Mouse (Mus musculus): ENCODE measurements around the gene Fam234b. TPM values are rescaled to one million over a fixed set of nuclear protein-coding genes. Genes with fewer than 3 reads are reported as not detected.
A peak's percentile ranks its signal among the peaks of the same experiment; 100 is the strongest.

Gene Fam234b
- total RNA-seq, 2 experiments from 2014 or later, result 1.7 to 2.3 TPM

DNA sequence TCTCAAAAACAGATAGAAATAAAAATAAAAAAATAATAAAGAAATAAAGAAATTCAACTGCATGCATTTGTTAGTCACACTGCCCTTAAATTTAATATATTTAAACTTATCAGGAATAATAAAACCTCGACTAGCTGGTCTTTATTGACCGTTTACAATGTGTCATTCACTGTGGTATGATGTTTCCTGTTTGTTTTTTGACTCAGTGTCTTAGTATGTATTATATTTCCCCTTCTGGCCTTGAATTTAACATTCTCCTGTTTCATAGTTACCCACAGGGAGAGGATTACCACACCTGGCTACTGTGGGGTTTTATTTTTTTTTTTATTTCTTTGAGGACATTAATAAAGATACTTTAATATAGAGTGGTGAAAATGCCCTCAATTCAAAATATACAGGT lies 64.8 kb downstream of the Fam234b start:
- ATAC-seq (replicated peaks; ENCODE audit: poor library complexity, severe bottlenecking), result no peak

- no peak for ATAC-seq (replicated peaks; ENCODE audit: poor library complexity, severe bottlenecking)
These were observed 66.4 kb downstream of the Fam234b start for GRCm38 (mm10) chr6:135264136-135264535.

DNA sequence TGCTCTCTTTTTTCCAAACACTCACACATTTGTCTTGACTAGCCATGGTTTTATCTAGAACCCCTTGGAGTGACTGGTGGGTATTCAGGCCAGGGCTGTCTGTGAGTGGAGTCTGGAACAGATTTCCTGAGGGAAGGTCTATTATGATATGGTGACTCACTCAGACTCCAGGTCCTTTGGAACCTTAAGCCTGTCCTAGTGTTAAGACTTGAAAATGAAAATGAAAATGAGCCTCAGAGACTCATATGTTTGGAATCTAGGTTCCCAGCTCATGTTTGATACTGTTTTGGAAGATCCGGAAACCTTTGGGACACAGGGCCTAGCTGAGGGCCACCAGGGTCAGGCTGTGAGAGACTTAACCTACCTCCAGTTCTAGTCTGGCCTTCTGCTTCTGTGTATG lies 68.3 kb downstream of the Fam234b start:
- no peak for ATAC-seq (replicated peaks; ENCODE audit: poor library complexity, severe bottlenecking)

- peak; percentile 42 for ATAC-seq (replicated peaks; ENCODE audit: poor library complexity, severe bottlenecking)
These were observed 69.4 kb downstream of the Fam234b start for GRCm38 (mm10) chr6:135267221-135267620.

- no peak for ATAC-seq (replicated peaks; ENCODE audit: poor library complexity, severe bottlenecking)
These were observed 70.6 kb downstream of the Fam234b start for GRCm38 (mm10) chr6:135268392-135268791.

- no peak for ATAC-seq (replicated peaks; ENCODE audit: poor library complexity, severe bottlenecking)
These were observed 71.8 kb downstream of the Fam234b start for GRCm38 (mm10) chr6:135269626-135270025.

DNA sequence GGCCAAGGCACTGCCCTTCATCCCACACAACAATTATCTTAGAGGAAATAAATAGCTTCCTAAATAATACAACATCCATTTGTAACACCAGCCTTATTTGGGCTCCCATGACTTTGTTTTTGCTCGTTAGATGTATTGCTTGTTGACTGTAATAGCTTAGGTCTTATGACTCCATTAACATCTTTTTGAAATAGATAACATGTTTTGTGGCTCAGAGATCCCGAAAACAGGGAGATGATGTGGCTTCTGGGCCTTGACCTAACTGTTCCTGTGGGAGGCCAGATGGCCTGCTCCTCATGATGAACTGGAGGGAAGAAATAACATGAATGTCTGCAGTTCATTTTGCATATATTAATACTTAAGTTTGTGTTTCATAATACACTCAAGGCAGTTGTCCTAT lies 74.0 kb downstream of the Fam234b start:
- ATAC-seq (replicated peaks; ENCODE audit: poor library complexity, severe bottlenecking), result no peak

GRCm38 (mm10) chr6:135273066-135273465 lies 75.3 kb downstream of the Fam234b start:
- no peak for ATAC-seq (replicated peaks; ENCODE audit: poor library complexity, severe bottlenecking)

DNA sequence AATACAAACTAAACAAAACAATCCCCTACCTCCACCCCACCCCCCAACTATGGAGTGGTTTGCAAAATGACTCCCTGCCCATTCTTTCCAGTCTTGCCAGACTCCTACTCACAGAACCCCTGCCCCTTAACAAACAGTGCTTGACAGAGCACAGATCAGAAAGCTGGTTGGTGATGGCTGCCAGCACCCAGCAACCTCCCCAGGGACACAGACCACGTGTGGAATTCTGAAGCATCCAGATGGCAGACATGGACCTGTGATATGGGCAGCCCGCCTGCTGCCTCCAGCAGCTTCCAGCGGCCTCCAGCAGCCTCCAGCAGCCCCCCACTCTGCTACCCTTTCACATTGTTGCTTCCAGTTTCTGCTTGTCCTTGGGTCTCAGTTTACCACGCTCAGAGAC lies 77.5 kb downstream of the Fam234b start:
- no peak for ATAC-seq (replicated peaks; ENCODE audit: poor library complexity, severe bottlenecking)

DNA sequence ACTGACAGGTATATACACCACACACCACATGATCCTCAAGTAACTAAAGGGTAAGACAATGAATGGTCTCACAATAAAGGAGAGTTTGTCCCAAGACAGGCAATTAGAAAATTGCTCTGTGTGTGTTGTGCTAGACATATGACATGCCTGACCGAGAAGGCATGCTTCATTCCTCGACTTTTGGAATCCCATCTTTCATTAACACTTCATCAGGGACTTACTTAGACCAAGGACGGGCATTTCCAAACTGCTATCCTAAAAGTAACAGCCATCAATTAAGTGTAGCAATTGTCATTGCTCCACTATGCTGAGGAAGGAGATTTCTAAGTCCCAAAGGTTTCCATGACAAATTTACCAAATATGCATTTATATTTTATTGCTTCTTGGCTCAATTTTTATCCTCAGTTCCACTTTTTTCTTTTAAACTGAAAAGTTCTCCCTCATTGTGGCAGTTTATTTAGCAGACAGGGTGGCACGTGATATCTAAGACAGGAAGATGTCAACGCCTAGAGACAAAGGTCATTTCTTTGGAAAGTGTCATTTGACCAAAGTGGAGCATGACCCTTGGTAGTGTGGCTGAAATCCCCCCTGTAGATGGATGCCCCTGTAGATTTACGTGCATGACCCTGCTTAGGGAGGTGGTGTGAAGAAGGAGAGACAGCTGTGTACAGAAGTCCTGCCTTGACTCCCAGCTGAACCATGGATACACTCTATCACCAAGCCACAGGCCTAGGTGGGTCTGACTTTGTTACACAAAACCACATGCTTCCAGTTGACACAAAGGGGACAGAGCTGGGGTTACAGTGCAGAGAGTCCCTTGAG lies 78.9 kb downstream of the Fam234b start:
- ATAC-seq (replicated peaks; ENCODE audit: poor library complexity, severe bottlenecking), result no peak

- ATAC-seq (replicated peaks; ENCODE audit: poor library complexity, severe bottlenecking), result no peak
These were observed 80.5 kb downstream of the Fam234b start for GRCm38 (mm10) chr6:135278302-135278701.

DNA sequence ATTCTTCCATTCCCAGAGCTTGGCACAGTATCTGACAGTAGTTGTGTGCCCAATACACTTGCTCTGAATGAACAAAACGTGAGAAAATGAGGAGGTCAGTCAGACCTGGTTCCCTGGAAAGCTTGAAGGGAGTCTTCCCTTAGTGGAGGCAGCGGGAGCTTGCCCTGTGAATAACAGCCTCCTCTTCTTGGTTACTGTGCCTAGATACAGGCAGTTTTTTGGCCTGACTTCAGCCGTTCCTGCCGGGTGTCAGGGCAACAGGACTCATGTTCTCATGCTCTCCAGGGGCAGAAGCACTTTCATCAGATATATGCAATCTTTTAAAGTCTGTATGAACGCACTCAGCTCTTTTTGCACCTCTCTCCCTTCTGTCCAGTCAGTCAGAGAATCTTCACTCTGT lies 81.5 kb downstream of the Fam234b start:
- ATAC-seq (replicated peaks; ENCODE audit: poor library complexity, severe bottlenecking), result no peak

DNA sequence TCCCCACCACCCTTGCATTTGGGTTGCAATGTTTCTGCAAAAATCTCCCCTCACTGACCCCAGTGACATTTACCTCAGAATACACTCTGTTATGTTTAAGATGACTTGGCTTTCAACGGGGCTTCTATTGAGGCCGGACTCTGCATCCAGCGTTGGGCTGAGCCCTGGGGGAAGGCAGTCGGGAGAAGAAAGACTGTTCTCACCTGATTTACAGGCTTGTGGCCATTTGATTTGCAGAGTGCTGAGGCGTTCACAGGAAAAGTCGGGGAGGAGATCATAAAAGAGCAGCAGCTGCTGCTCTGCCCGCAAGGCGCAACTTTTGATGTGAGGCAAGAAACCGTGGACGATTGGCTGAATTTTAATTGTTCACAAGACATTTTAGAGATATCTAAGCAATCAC lies 82.1 kb downstream of the Fam234b start:
- no peak for ATAC-seq (replicated peaks; ENCODE audit: poor library complexity, severe bottlenecking)

DNA sequence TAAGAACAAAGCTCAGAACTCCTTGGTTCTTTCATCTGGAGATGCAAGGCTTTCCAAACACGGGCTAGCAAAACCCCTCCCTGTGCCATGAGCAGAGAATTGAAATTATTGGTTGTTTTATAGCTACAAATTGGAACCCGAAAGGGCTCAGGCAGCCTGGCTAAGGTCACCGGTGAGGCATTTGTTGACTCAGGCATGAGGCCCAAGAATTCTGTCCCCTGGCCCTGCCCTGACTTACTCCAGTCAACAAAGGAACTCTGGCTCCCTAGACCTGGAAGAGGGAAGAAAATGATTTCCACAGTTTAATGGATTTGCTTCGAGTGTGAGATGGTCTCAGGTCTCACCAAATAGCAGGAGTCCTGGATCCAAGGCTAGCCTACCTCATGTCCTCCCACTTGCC lies 94.6 kb downstream of the Fam234b start:
- ATAC-seq (replicated peaks; ENCODE audit: poor library complexity, severe bottlenecking), result no peak

GRCm38 (mm10) chr6:135294150-135294549 lies 96.4 kb downstream of the Fam234b start:
- no peak for ATAC-seq (replicated peaks; ENCODE audit: poor library complexity, severe bottlenecking)

Other genes with a start within 250 kb of the Fam234b start
- not detected in 2 replicates for gene Apold1, start 216.3 kb upstream of the Fam234b start, total RNA-seq (2014; fragmentation: Nextera tagmentation)
- not detected in 2 replicates for gene Apold1, start 216.3 kb upstream of the Fam234b start, total RNA-seq (2017)
- gene Ddx47, start 186.4 kb upstream of the Fam234b start, total RNA-seq (2014; fragmentation: Nextera tagmentation), result 60.2 and 87.6 TPM in 2 replicates
- 72.0 and 96.9 TPM in 2 replicates for gene Ddx47, start 186.4 kb upstream of the Fam234b start, total RNA-seq (2017)
- not detected in 2 replicates for gene Gprc5a, start 132.3 kb upstream of the Fam234b start, total RNA-seq (2014; fragmentation: Nextera tagmentation)
- not detected in 2 replicates for gene Gprc5a, start 132.3 kb upstream of the Fam234b start, total RNA-seq (2017)
- gene Gprc5d, start 79.7 kb upstream of the Fam234b start, total RNA-seq (2014; fragmentation: Nextera tagmentation), result not detected in 2 replicates
- gene Gprc5d, start 79.7 kb upstream of the Fam234b start, total RNA-seq (2017), result not detected in 2 replicates
- 3.1 and 10.8 TPM in 2 replicates for gene Hebp1, start within 50 bp of the Fam234b start, total RNA-seq (2014; fragmentation: Nextera tagmentation)
- 6.7 and 29.6 TPM in 2 replicates for gene Hebp1, start within 50 bp of the Fam234b start, total RNA-seq (2017)
- not detected in 2 replicates for gene Gsg1, start 56.4 kb downstream of the Fam234b start, total RNA-seq (2014; fragmentation: Nextera tagmentation)
- gene Gsg1, start 56.4 kb downstream of the Fam234b start, total RNA-seq (2017), result not detected in 2 replicates
- gene Pbp2, start 112.4 kb downstream of the Fam234b start, total RNA-seq (2014; fragmentation: Nextera tagmentation), result not detected in 2 replicates
- gene Pbp2, start 112.4 kb downstream of the Fam234b start, total RNA-seq (2017), result not detected in 2 replicates
- not detected in 2 replicates for gene Emp1, start 164.6 kb downstream of the Fam234b start, total RNA-seq (2014; fragmentation: Nextera tagmentation)
- not detected in 2 replicates for gene Emp1, start 164.6 kb downstream of the Fam234b start, total RNA-seq (2017)

All from granulocyte monocyte progenitor cell, adult 5-6 weeks (primary cell).